Mouse (Mus musculus) lung, adult 2 months (tissue): Measurements from ENCODE around the gene Pla2g2e.

ENCODE experiments used
- CTCF ChIP-seq: fragments of 200-500 bp; IDR thresholded peaks from 2 replicates; pipeline ENCODE4 v1.5.1; 2011; ENCODE audit warnings: mild to moderate bottlenecking, low read length, control low read depth; ENCODE audit not compliant: insufficient read depth
- POLR2A ChIP-seq: fragments of 200-500 bp; IDR thresholded peaks from 2 replicates; pipeline ENCODE4 v1.6.1; 2011; ENCODE audit warnings: low read depth, mild to moderate bottlenecking, control low read depth, low read length, borderline replicate concordance; ENCODE audit errors: extremely low read depth

GRCm38 (mm10) chr4:138892655-138893054 lies 14.9 kb downstream of the Pla2g2e start:
- TF ChIP-seq CTCF: no peak
- no peak for TF ChIP-seq POLR2A
